Mouse (Mus musculus): ENCODE results near the gene Lrrc4.

- TF ChIP-seq POLR2A (IDR thresholded peaks at IDR 0.05; ENCODE audit: insufficient read depth, low read length) (no peak), CTCF (IDR thresholded peaks at IDR 0.05; ENCODE audit: low read depth, low read length) (no peak)
These were observed 69.8 kb downstream of the Lrrc4 start for GRCm38 (mm10) chr6:28761728-28762127.

Data from ES-Bruce4 (cell line).